Mouse (Mus musculus): ENCODE data around the gene Ly6g6f. TPM values are rescaled to one million over a fixed set of nuclear protein-coding genes. Genes with fewer than 3 reads are reported as not detected.
A peak's percentile ranks its signal among the peaks of the same experiment; 100 is the strongest.
"Not testable (repeated sequence)": the region's sequence is repeated elsewhere in the genome, so short reads cannot be mapped to it uniquely, and the experiment has no call there.

The Ly6g6f gene
- polyA plus RNA-seq, 1 experiment, result 1.2 TPM

GRCm38 (mm10) chr17:35128996-35129395 is 43.6 kb upstream of the Ly6g6f start:
- Histone ChIP-seq H3K4me3 (ENCODE audit: control insufficient read depth, low read depth, low read length) (no peak overlapping the region), H3K4me1 (ENCODE audit: control insufficient read depth, insufficient read depth, low read length) (peaks cover 20% of the 10 kb centered on the region), H3K27me3 (ENCODE audit: control insufficient read depth, insufficient read depth, low read length) (no peaks in the 10 kb centered on the region), H3K36me3 (ENCODE audit: control insufficient read depth, insufficient read depth, low read length) (no peaks in the 10 kb centered on the region), H3K27ac (ENCODE audit: control insufficient read depth, insufficient read depth, low read depth, low read length) (no peak overlapping the region)
- TF ChIP-seq CTCF (IDR thresholded peaks at IDR 0.05; ENCODE audit: control insufficient read depth, insufficient read depth, insufficient replicate concordance, low read depth, low read length) (no peak), POLR2A (IDR thresholded peaks at IDR 0.05; ENCODE audit: control insufficient read depth, low read depth, low read length) (no peak)

- Histone ChIP-seq H3K27me3 (ENCODE audit: control insufficient read depth, insufficient read depth, low read length) (no peaks in the 10 kb centered on the region), H3K4me3 (ENCODE audit: control insufficient read depth, low read depth, low read length) (peak overlapping the region; percentile 88), H3K4me1 (ENCODE audit: control insufficient read depth, insufficient read depth, low read length) (peaks cover 20% of the 10 kb centered on the region), H3K27ac (ENCODE audit: control insufficient read depth, insufficient read depth, low read depth, low read length) (no peak overlapping the region; the same call in 1 of the 2 replicates), H3K36me3 (ENCODE audit: control insufficient read depth, insufficient read depth, low read length) (no peaks in the 10 kb centered on the region; the same call in 1 of the 2 replicates)
- no peak for TF ChIP-seq CTCF (IDR thresholded peaks at IDR 0.05; ENCODE audit: control insufficient read depth, insufficient read depth, insufficient replicate concordance, low read depth, low read length)
- no peak for TF ChIP-seq POLR2A (IDR thresholded peaks at IDR 0.05; ENCODE audit: control insufficient read depth, low read depth, low read length)
Measured at GRCm38 (mm10) chr17:35127017-35127416, 41.6 kb upstream of the Ly6g6f start.

- Histone ChIP-seq H3K27ac (ENCODE audit: control insufficient read depth, insufficient read depth, low read depth, low read length) (peak within 1 kb of the TSS; percentile 74), H3K4me3 (ENCODE audit: control insufficient read depth, low read depth, low read length) (peak within 1 kb of the TSS; percentile 88), H3K27me3 (ENCODE audit: control insufficient read depth, insufficient read depth, low read length) (no peaks in the 10 kb centered on the region), H3K36me3 (ENCODE audit: control insufficient read depth, insufficient read depth, low read length) (no peaks in the 10 kb centered on the region; the same call in 1 of the 2 replicates), H3K4me1 (ENCODE audit: control insufficient read depth, insufficient read depth, low read length) (peaks cover 20% of the 10 kb centered on the region)
- TF ChIP-seq CTCF (IDR thresholded peaks at IDR 0.05; ENCODE audit: control insufficient read depth, insufficient read depth, insufficient replicate concordance, low read depth, low read length), result no peak
- TF ChIP-seq POLR2A (IDR thresholded peaks at IDR 0.05; ENCODE audit: control insufficient read depth, low read depth, low read length), result peak; percentile 57
Measured at GRCm38 (mm10) chr17:35126206-35126611, 40.8 kb upstream of the Ly6g6f start, which contains the start of gene D17H6S53E. D17H6S53E (plus strand) TSS chr17:35126373.

- H3K36me3 ChIP-seq (ENCODE audit: control insufficient read depth, insufficient read depth, low read length), result no peaks in the 10 kb centered on the region; the same call in 1 of the 2 replicates
- H3K4me1 ChIP-seq (ENCODE audit: control insufficient read depth, insufficient read depth, low read length), result peaks cover 21% of the 10 kb centered on the region
- H3K4me3 ChIP-seq (ENCODE audit: control insufficient read depth, low read depth, low read length), result no peak overlapping the region
- TF ChIP-seq CTCF (IDR thresholded peaks at IDR 0.05; ENCODE audit: control insufficient read depth, insufficient read depth, insufficient replicate concordance, low read depth, low read length) (no peak), POLR2A (IDR thresholded peaks at IDR 0.05; ENCODE audit: control insufficient read depth, low read depth, low read length) (no peak)
- H3K27me3 ChIP-seq (ENCODE audit: control insufficient read depth, insufficient read depth, low read length), result no peaks in the 10 kb centered on the region
- no peak overlapping the region for H3K27ac ChIP-seq (ENCODE audit: control insufficient read depth, insufficient read depth, low read depth, low read length)
Measured at GRCm38 (mm10) chr17:35125578-35125977, 40.2 kb upstream of the Ly6g6f start.

- Histone ChIP-seq H3K4me3 (ENCODE audit: control insufficient read depth, low read depth, low read length) (no peak overlapping the region), H3K36me3 (ENCODE audit: control insufficient read depth, insufficient read depth, low read length) (no peaks in the 10 kb centered on the region; the same call in none of the 2 replicates), H3K27me3 (ENCODE audit: control insufficient read depth, insufficient read depth, low read length) (no peaks in the 10 kb centered on the region), H3K4me1 (ENCODE audit: control insufficient read depth, insufficient read depth, low read length) (peaks cover 26% of the 10 kb centered on the region), H3K27ac (ENCODE audit: control insufficient read depth, insufficient read depth, low read depth, low read length) (no peak overlapping the region)
- TF ChIP-seq CTCF (IDR thresholded peaks at IDR 0.05; ENCODE audit: control insufficient read depth, insufficient read depth, insufficient replicate concordance, low read depth, low read length) (no peak), POLR2A (IDR thresholded peaks at IDR 0.05; ENCODE audit: control insufficient read depth, low read depth, low read length) (no peak)
Measured at GRCm38 (mm10) chr17:35125081-35125480, 39.7 kb upstream of the Ly6g6f start.

- H3K4me3 ChIP-seq (ENCODE audit: control insufficient read depth, low read depth, low read length); H3K27me3 ChIP-seq (ENCODE audit: control insufficient read depth, insufficient read depth, low read length); H3K36me3 ChIP-seq (ENCODE audit: control insufficient read depth, insufficient read depth, low read length); H3K27ac ChIP-seq (ENCODE audit: control insufficient read depth, insufficient read depth, low read depth, low read length): not testable (repeated sequence)
- H3K4me1 ChIP-seq (ENCODE audit: control insufficient read depth, insufficient read depth, low read length), result peaks cover 27% of the 10 kb centered on the region
Measured at GRCm38 (mm10) chr17:35124261-35124896, 39.0 kb upstream of the Ly6g6f start.

- H3K27ac ChIP-seq (ENCODE audit: control insufficient read depth, insufficient read depth, low read depth, low read length); H3K27me3 ChIP-seq (ENCODE audit: control insufficient read depth, insufficient read depth, low read length); H3K36me3 ChIP-seq (ENCODE audit: control insufficient read depth, insufficient read depth, low read length): not testable (repeated sequence)
- H3K4me3 ChIP-seq (ENCODE audit: control insufficient read depth, low read depth, low read length), result peak overlapping the region; percentile 56
- peaks cover 27% of the 10 kb centered on the region for H3K4me1 ChIP-seq (ENCODE audit: control insufficient read depth, insufficient read depth, low read length)
Measured at GRCm38 (mm10) chr17:35123287-35123686, 37.9 kb upstream of the Ly6g6f start.

GRCm38 (mm10) chr17:35121871-35122303 is 36.5 kb upstream of the Ly6g6f start, which contains the start of gene Csnk2b:
Csnk2b (minus strand) TSS chr17:35122053.
- Histone ChIP-seq H3K27me3 (ENCODE audit: control insufficient read depth, insufficient read depth, low read length) (no peaks in the 10 kb centered on the region), H3K4me3 (ENCODE audit: control insufficient read depth, low read depth, low read length) (peak within 1 kb of the TSS; percentile 96), H3K36me3 (ENCODE audit: control insufficient read depth, insufficient read depth, low read length) (no peaks in the 10 kb centered on the region; the same call in none of the 2 replicates), H3K27ac (ENCODE audit: control insufficient read depth, insufficient read depth, low read depth, low read length) (peak within 1 kb of the TSS; percentile 97), H3K4me1 (ENCODE audit: control insufficient read depth, insufficient read depth, low read length) (peaks cover 19% of the 10 kb centered on the region)
- TF ChIP-seq POLR2A (IDR thresholded peaks at IDR 0.05; ENCODE audit: control insufficient read depth, low read depth, low read length), result no peak

Measured in testis, adult 2 months (tissue).